Mouse (Mus musculus): ENCODE data around the gene Flnb. TPM values are rescaled to one million over a fixed set of nuclear protein-coding genes. Genes with fewer than 3 reads are reported as not detected.

Flnb gene
- total and polyA plus RNA-seq, 2 experiments from 2014 or later: 4.2 to 32.7 TPM

DNA sequence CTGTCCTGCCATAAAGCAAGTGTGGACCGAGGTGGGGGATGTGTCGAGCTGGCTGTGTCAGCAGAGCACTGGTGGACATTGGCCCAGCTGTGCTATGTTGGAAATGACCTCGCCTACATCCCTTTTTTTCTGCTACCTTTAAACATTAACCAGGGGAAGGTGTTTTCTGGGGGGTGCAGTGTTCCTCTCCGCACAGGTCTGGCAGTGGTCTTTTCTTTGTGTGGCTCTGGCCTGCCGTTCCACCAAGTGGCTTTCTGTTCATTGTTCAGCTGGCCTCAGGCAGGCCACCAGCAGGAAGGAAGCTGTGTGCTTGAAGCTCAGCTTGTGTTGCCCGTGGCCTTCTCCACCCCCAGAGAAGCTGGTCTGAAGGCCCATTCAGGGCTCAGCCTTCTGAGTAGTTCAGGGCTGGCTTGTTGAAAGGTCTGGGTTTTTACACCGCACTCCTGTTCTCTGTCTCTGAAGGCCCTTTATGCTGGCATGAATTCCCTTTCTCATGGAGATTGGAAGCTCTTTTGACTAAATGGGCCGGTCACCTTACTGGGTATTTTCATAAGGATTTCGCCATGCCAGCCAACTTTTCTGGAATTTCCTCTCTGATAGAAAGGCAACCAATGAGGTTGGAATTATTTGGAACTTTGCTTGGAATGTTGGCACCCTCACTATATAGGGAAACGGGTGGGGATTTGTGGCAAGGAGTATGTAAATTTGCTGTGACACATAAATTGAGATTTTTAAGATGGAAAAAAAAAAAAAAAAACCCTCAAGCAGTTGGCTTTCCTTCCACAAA lies 8.6 kb downstream of the Flnb start:
- peaks cover 27% of the 10 kb centered on the region for H3K4me1 ChIP-seq (ENCODE audit: insufficient read depth, low read length)
- no peaks in the 10 kb centered on the region for H3K36me3 ChIP-seq (ENCODE audit: insufficient read depth, low read length)
- ATAC-seq: peak; percentile 38; the same call in 1 of the 2 replicates
- H3K27me3 ChIP-seq (ENCODE audit: insufficient read depth, low read length): no peaks in the 10 kb centered on the region
- peak; percentile 16 for DNase-seq (ENCODE audit: low spot score)
- no peak overlapping the region for H3K9ac ChIP-seq (replicated peaks; ENCODE audit: low read length)
- no peak overlapping the region for H3K4me2 ChIP-seq (ENCODE audit: low read depth, low read length)
- no peaks in the 10 kb centered on the region for H3K9me3 ChIP-seq (ENCODE audit: low read length)
- no peak overlapping the region for H3K4me3 ChIP-seq (ENCODE audit: low read length)
- TF ChIP-seq CTCF (IDR thresholded peaks at IDR 0.05; ENCODE audit: low read depth): no peak
- 32% methylated on average over 10 of the region's 10 CpGs for WGBS
- peak overlapping the region; percentile 37 for H3K27ac ChIP-seq

DNA sequence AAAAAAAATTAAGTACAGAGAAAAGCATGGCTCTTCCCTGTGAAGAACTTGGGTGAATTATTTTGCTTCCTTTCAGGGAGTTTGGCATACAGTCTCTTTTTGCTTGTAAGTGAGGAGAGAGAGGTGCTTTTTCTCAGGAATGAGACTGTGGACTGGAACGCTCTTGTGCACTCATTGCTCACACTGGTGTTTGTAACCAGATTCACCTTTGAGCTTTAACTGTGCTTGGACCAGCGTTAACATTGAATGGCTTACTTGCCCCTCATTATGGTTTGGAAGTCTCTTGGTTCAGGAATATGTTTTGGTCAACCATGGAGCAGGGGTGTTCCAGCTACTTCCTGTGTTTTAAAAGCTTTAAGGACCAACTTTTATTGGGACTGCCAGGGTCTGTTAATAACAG lies 11.4 kb downstream of the Flnb start:
- TF ChIP-seq CTCF (IDR thresholded peaks at IDR 0.05; ENCODE audit: low read depth): no peak
- ATAC-seq: no peak
- 81% methylated on average over 2 of the region's 2 CpGs for WGBS
- H3K9me3 ChIP-seq (ENCODE audit: low read length): no peaks in the 10 kb centered on the region
- DNase-seq (ENCODE audit: low spot score): no peak
- H3K9ac ChIP-seq (replicated peaks; ENCODE audit: low read length): no peak overlapping the region
- no peaks in the 10 kb centered on the region for H3K27me3 ChIP-seq (ENCODE audit: insufficient read depth, low read length)
- H3K4me1 ChIP-seq (ENCODE audit: insufficient read depth, low read length): peaks cover 12% of the 10 kb centered on the region; the same call in 1 of the 2 replicates
- H3K36me3 ChIP-seq (ENCODE audit: insufficient read depth, low read length): no peaks in the 10 kb centered on the region
- no peak overlapping the region for H3K4me3 ChIP-seq (ENCODE audit: low read length)
- no peak overlapping the region for H3K4me2 ChIP-seq (ENCODE audit: low read depth, low read length)
- H3K27ac ChIP-seq: no peak overlapping the region

GRCm38 (mm10) chr14:7831770-7832439 lies 14.1 kb downstream of the Flnb start:
- Histone ChIP-seq H3K27me3 (ENCODE audit: insufficient read depth, low read length) (no peaks in the 10 kb centered on the region), H3K9me3 (ENCODE audit: low read length) (no peaks in the 10 kb centered on the region), H3K4me3 (ENCODE audit: low read length) (no peak overlapping the region), H3K36me3 (ENCODE audit: insufficient read depth, low read length) (no peaks in the 10 kb centered on the region), H3K4me1 (ENCODE audit: insufficient read depth, low read length) (no peaks in the 10 kb centered on the region), H3K9ac (replicated peaks; ENCODE audit: low read length) (no peak overlapping the region), H3K27ac (no peak overlapping the region), H3K4me2 (ENCODE audit: low read depth, low read length) (no peak overlapping the region)
- WGBS: 42% methylated on average over 1 of the region's 1 CpGs
- DNase-seq (ENCODE audit: low spot score) (no peak), ATAC-seq (no peak)
- TF ChIP-seq CTCF (IDR thresholded peaks at IDR 0.05; ENCODE audit: low read depth): no peak

- Histone ChIP-seq H3K27ac (no peak overlapping the region), H3K4me3 (ENCODE audit: low read length) (no peak overlapping the region), H3K9me3 (ENCODE audit: low read length) (no peaks in the 10 kb centered on the region), H3K27me3 (ENCODE audit: insufficient read depth, low read length) (no peaks in the 10 kb centered on the region), H3K4me1 (ENCODE audit: insufficient read depth, low read length) (no peaks in the 10 kb centered on the region), H3K9ac (replicated peaks; ENCODE audit: low read length) (no peak overlapping the region), H3K36me3 (ENCODE audit: insufficient read depth, low read length) (no peaks in the 10 kb centered on the region), H3K4me2 (ENCODE audit: low read depth, low read length) (no peak overlapping the region)
- DNase-seq (ENCODE audit: low spot score) (no peak), ATAC-seq (no peak)
- TF ChIP-seq CTCF (IDR thresholded peaks at IDR 0.05; ENCODE audit: low read depth): no peak
- 96% methylated on average over 5 of the region's 5 CpGs for WGBS
These were observed 14.7 kb downstream of the Flnb start for GRCm38 (mm10) chr14:7832440-7832783.

DNA sequence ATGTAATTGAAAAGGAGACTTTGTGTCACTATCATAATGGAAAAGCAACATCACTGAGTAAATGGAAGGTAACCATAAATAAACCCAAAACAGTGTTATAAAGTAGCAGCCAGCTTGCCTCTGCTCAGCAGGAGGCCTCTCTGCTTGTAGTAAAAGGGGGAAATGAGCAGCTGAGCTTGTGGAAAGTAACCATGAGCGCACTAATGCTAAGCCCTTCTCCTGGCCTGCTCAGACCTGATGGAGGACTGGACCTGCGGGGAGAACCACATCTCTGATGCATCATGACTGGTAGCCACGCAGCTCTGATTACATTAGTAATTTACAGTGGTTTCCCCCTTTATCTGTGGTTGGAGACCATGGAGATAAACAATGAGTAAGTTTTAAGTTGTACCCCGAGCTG lies 15.7 kb downstream of the Flnb start:
- H3K27ac ChIP-seq: no peak overlapping the region
- no peak for TF ChIP-seq CTCF (IDR thresholded peaks at IDR 0.05; ENCODE audit: low read depth)
- H3K27me3 ChIP-seq (ENCODE audit: insufficient read depth, low read length): no peaks in the 10 kb centered on the region
- 72% methylated on average over 4 of the region's 4 CpGs for WGBS
- H3K36me3 ChIP-seq (ENCODE audit: insufficient read depth, low read length): no peaks in the 10 kb centered on the region
- H3K4me3 ChIP-seq (ENCODE audit: low read length): no peak overlapping the region
- no peaks in the 10 kb centered on the region for H3K9me3 ChIP-seq (ENCODE audit: low read length)
- no peak for DNase-seq (ENCODE audit: low spot score)
- H3K4me2 ChIP-seq (ENCODE audit: low read depth, low read length): no peak overlapping the region
- no peak overlapping the region for H3K9ac ChIP-seq (replicated peaks; ENCODE audit: low read length)
- ATAC-seq: no peak
- no peaks in the 10 kb centered on the region for H3K4me1 ChIP-seq (ENCODE audit: insufficient read depth, low read length)

DNA sequence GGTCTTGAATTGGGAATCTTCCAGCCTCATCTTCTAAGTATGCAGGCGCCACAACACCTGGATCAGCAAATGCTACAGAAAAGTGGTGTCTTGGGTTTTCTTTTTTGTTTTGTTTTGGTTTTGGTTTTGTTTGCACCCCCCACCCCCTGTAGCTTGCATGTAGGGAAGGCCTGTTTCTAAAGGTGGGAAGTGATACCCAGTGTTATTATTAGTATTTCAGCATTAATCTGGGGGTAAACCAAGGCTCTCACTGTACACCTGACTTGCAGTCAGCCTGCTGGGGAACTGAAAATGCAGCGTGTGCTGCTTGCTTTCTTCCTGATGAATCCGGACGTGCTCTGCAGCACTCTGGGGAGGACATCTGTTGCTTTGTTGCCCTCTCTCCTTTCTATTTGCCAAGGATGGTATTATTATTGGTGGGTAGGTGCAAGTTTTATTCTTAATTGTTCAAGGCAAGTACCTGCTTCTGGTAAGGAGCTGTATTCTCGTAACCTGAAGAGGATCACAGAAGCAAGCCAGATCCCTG lies 20.9 kb downstream of the Flnb start:
- H3K4me3 ChIP-seq (ENCODE audit: low read length): no peak overlapping the region
- peaks cover 5% of the 10 kb centered on the region; the same call in 1 of the 2 replicates for H3K4me1 ChIP-seq (ENCODE audit: insufficient read depth, low read length)
- no peak overlapping the region for H3K4me2 ChIP-seq (ENCODE audit: low read depth, low read length)
- WGBS: 74% methylated on average over 5 of the region's 5 CpGs
- no peaks in the 10 kb centered on the region for H3K27me3 ChIP-seq (ENCODE audit: insufficient read depth, low read length)
- TF ChIP-seq CTCF (IDR thresholded peaks at IDR 0.05; ENCODE audit: low read depth): no peak
- ATAC-seq: no peak
- DNase-seq (ENCODE audit: low spot score): no peak
- no peaks in the 10 kb centered on the region for H3K9me3 ChIP-seq (ENCODE audit: low read length)
- no peaks in the 10 kb centered on the region for H3K36me3 ChIP-seq (ENCODE audit: insufficient read depth, low read length)
- no peak overlapping the region for H3K9ac ChIP-seq (replicated peaks; ENCODE audit: low read length)
- H3K27ac ChIP-seq: no peak overlapping the region
